Mouse (Mus musculus) urinary bladder, adult 18-20 months (tissue): ENCODE results near the gene Prpf4b.
"Not testable (repeated sequence)": the region's sequence is repeated elsewhere in the genome, so short reads cannot be mapped to it uniquely, and the experiment has no call there.

Source experiments
- DNase-seq, 2 experiments: peaks; one replicate each; pipeline ENCODE4 v3.0.0; 2022; ENCODE audit warnings: low spot score in 2 of 2, mixed read lengths in 2 of 2

Prpf4b gene

GRCm38 (mm10) chr13:34875166-34875710, at the start of gene Prpf4b:
TSS of gene Prpf4b (plus strand) at chr13:34875302.
- DNase-seq = peak; percentile 88 to 89

DNA sequence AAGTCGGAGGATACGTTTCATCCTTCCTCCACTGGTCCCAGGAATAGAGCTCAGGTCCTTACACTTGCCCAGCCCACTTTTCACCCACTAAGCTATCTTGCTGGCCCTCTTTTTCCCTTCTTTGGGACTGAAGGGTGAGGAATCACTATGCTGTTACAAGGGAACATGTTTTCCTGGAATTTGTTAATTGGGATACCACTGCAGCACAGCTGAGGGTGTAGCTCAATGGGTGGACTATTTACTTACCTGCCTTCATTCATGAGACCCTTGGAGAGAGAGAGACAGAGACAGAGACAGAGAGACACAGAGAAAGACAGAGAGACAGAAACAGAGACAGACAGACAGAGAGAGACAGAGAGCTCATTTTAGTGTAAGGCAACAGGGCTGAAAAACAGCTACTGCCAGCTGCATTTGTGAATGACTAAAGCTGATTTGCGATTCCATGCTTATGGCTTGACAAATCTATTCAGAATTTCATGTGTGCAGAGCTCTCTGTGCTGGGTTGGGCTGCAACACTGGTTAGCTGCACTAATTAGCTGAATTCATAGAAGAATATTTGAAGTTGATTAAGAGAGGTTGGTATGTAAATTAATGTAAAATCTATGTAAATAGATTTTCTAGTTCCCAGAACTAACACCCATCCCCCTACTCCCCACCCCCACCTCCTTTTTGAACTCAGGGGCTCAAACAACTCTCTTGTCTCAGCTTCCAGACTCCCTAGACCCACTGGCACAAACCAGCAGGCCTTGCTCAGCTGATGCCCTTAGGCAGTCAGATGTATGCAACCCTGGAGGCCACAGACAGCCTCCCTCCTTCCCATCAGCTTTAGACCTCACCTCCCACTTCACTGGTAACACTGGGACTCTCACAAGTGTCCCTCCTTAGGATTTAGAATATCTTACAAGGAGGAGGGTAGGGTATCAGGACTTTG, 48.1 kb upstream of the Prpf4b start:
- no peak for DNase-seq

GRCm38 (mm10) chr13:34827988-34828882, 46.9 kb upstream of the Prpf4b start:
- no peak for DNase-seq

- no peak for DNase-seq
These were observed 32.3 kb upstream of the Prpf4b start for GRCm38 (mm10) chr13:34842851-34843250.

DNA sequence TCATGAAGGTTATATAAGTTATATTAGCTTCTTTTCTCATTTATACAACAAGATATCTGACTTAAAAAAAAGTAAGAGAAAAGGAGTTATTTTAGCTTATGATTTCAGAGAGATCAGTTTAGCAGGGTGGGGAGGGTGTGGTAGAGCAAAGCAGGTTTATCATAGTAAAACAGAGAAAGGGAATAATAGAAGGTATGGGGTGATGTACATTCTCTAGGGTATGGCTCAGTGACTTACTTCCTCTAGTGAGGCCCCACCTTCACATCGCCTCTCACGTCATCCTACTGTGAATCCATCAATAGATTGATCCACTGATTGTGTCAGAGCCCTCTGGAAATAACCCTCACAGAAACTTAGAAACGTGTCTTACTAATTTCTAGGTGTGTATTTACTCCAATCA, 24.3 kb upstream of the Prpf4b start:
- DNase-seq = no peak

- no peak for DNase-seq
These were observed 23.8 kb upstream of the Prpf4b start for GRCm38 (mm10) chr13:34851191-34851784.

GRCm38 (mm10) chr13:34857526-34857925, 17.6 kb upstream of the Prpf4b start:
- DNase-seq = no peak

- no peak for DNase-seq
These were observed 15.7 kb upstream of the Prpf4b start for GRCm38 (mm10) chr13:34859406-34859805.

DNA sequence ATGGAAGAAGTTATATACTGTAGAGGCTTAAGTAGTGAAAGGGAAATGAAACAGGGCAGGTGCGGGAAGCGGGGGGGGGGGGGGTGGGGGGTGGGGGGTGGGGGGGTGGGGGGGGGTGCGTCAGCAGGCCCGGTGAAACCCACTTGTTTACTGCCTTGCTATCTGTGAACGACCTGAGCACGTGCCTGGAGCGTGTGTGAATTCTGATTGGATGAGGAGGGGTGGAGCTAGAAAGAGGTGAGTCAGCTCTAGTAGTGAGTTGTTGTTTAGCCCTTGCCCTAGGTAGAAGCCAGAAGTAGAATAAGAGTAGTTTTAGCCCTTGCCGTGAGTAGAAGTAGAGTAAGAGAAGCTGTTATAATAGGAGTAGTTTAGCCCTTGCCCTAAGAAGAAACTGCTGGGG, 13.9 kb upstream of the Prpf4b start:
- DNase-seq = not testable (repeated sequence)

GRCm38 (mm10) chr13:34864420-34865169, 10.5 kb upstream of the Prpf4b start:
- DNase-seq = no peak

GRCm38 (mm10) chr13:34873801-34874681, 1.1 kb upstream of the Prpf4b start:
- peak; percentile 77 to 92 for DNase-seq

DNA sequence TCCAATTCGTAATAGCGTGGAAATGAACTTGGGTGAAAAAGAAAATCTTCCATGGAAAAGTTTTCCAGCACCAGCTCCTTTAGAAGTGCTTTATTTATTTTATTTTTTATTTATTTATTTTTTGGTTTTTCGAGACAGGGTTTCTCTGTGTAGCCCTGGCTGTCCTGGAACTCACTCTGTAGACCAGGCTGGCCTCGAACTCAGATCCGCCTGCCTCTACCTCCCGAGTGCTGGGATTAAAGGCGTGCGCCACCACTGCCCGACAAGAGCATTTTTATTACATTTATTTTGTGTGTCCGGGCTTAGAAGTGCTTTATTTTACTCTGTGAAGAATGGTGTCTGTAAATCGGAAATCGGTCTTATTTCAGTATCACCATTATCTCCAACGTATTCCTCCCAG, 366 bp upstream of the Prpf4b start:
- peak in 1 of 2 experiments; percentile 11 for DNase-seq

DNA sequence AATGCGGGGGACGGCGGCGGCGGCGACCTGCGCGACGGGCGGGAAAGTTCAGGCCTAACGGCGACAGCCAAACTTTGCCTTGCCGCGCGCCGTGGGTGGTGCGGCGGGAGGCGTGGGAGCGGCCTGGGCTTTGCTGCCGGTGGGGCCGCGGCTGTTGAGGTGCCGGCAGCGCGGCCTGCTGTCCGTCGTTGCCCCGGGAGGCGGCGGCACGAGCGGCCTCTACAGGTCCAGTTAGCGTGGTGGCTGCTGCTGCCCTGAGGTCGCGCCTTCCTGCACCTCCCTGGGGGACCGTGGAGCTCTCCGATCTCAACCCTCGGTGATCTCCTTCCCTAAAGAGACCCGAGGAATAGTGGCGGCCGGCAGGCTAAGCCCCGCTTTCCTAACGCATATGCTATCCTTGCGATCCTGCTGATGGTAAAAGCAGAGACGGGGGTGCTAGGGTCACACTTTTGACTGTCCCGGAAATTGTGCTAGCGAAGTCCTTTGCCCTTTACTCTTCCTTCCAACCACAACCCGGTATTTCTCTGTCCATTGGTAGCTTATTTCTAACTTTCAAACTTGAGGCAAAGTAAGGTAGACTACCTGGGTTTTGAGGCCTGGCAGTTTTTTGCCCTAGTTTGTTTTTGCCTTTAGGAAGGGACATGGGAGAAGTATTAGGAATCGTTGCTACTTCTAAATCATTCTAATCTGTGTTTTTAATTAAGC, 791 bp downstream of the Prpf4b start:
- peak in 1 of 2 experiments; percentile 34 for DNase-seq

- no peak for DNase-seq
These were observed 1.4 kb downstream of the Prpf4b start for GRCm38 (mm10) chr13:34876481-34876880.

DNA sequence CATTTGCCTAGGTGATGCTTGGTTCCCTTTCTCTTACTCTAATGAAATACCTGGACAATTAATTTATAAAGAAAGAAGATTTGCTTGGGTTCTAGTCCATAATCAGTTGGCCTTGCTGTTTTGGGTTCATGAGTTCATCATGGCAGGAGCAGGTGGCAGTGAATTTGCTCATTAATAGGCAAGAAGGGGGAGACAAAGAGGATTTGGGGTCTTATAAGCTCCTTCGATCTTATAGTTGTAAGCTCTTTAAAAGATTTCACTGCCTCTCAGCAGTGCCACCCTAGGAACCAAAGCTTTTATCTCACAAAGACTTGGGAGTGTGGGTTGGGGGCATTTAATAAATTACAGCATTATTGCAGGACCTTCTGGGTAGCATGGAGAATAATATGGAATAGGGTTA, 17.8 kb downstream of the Prpf4b start:
- DNase-seq = no peak

DNA sequence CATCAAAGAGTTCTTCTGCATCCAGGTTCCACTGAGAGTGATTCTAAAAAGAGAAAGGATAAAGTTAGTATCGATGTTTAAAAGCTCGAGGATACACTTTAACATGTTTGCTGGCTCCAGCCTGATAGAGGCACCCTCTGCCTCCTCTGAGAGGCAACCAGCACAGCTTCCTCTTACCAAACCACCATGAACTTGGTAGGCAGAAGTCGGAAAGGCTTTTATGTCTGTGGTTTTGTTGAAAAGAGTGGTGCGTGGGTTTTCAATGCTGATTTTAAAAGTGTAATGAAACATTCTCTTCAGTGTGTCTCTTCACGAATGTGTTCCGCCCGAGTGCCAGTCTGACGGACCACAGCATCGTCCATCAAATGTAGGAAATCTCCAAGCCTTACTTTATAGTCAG, 39.5 kb downstream of the Prpf4b start:
- DNase-seq = no peak

DNA sequence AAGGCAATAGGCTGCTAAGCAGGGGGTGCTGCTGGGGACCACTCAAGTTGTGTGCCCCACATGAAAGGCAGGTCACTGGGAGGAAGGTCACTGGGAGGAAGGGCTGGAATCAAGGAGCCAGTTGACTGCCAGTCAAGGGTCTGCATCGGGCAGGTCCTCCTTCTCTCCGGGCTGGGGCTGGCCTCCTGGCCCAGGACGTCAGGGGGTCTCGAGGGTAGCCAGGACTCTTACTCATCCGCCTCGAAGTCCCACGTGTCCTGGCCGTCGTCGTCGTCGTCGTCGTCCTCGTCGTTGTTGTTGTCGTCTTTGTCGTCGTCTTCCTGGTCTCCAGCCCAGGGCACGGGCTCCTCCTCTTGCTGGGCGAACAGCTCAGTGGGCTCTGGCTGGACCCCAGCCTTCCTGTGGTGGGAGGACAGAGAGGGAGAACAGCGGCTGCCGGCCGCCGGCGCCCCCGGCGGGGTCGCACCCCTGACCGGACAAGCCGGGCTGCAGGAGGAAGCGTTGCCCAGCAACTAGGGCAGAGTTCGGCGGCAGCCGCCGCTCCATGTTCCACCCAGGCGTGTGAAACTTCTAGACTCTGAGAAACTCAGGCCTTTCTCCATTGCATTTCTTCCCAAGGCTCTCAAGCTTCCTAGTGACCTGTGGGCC, 41.5 kb downstream of the Prpf4b start:
- DNase-seq = no peak

GRCm38 (mm10) chr13:34924210-34924609, 49.1 kb downstream of the Prpf4b start, which contains the start of the genes Fam217a and 4933417A18Rik:
TSS of gene Fam217a (minus strand) at chr13:34924310.
TSS of gene 4933417A18Rik (plus strand) at chr13:34924409.
- DNase-seq = no peak
